Mouse (Mus musculus) bone marrow macrophage, adult 2 months (primary cell): Measurements from ENCODE around the gene Ctf2.

Experiments
- CTCF ChIP-seq: IDR thresholded peaks from 2 replicates; pipeline ENCODE4 v1.5.1; 2012; ENCODE audit warnings: low read depth, mild to moderate bottlenecking, low read length, moderate library complexity
- POLR2A ChIP-seq: IDR thresholded peaks from 2 replicates; pipeline ENCODE4 v1.6.1; 2012; ENCODE audit warnings: mild to moderate bottlenecking, low read depth, low read length, borderline replicate concordance

DNA sequence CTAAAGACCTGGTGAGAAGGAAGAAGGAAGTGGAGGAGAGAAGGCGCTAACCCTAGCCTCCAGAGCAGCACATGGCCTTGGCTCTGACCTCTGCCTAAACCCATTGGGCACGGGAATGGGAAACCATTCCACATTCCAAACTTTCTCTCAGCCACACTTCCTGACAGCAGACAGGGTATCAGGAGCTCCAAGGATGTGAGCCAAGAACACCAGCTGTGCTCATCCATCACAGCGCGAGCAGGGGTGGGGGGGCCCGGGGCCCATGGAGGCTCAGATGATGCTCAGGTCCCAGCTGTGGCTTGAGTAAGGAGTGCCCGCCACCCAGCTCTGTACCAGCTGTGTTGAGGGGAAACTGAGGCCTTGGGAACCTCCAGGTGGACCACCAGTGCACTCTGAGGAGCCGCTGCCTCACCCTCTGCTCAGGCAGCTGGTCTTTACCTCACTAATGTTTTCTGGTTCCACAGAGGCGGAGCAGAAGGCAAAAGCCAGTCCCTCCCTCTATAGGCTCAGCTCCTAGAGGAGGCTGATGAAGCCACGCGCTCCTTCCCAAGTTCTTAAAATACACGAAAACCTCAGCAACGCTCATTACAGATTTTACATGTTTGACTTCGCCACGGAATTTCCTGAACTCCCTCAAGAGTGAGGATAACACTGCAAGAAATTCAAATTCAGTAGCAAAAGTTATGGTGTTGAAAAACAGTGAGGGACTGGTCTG lies 46.5 kb downstream of the Ctf2 start:
- no peak for TF ChIP-seq CTCF
- no peak for TF ChIP-seq POLR2A
